Mouse (Mus musculus) midbrain, postnatal 0 days (tissue): ENCODE measurements around the gene Khnyn. TPM values are rescaled to one million over a fixed set of nuclear protein-coding genes. Genes with fewer than 3 reads are reported as not detected.
A peak's percentile ranks its signal among the peaks of the same experiment; 100 is the strongest.

Source experiments
- ATAC-seq: fragments of 200-750 bp; cut with Nextera tagmentation; 2 replicates; pipeline ENCODE4 v1.8.0; 2017; ENCODE audit warnings: moderate number of reproducible peaks, mild to moderate bottlenecking, moderate TSS enrichment, moderate library complexity; ENCODE audit not compliant: low FRiP score
- DNase-seq: peaks from one replicate; pipeline ENCODE4 v3.0.0-alpha.2; 2015; ENCODE audit warnings: low spot score
- H3K27ac ChIP-seq: fragments of 300-500 bp; sonication (generic); 2 replicates; pipeline ENCODE4 v1.5.1; 2014; ENCODE audit warnings: low read depth, mild to moderate bottlenecking, low read length, mixed read lengths
- H3K27me3 ChIP-seq: fragments of 300-500 bp; sonication (generic); 2 replicates; pipeline ENCODE4 v1.6.1; 2014; ENCODE audit warnings: low read length, control low read depth, mixed read lengths; ENCODE audit not compliant: insufficient read depth
- H3K36me3 ChIP-seq: fragments of 300-500 bp; sonication (generic); 2 replicates; pipeline ENCODE4 v1.6.1; 2014; ENCODE audit warnings: low read length, control low read depth, mixed read lengths; ENCODE audit not compliant: insufficient read depth
- H3K4me1 ChIP-seq: fragments of 300-500 bp; sonication (generic); 2 replicates; pipeline ENCODE4 v1.6.1; 2014; ENCODE audit warnings: mild to moderate bottlenecking, control low read depth, antibody characterized with exemption, low read length, mixed read lengths; ENCODE audit not compliant: insufficient read depth
- H3K4me2 ChIP-seq: fragments of 300-500 bp; sonication (generic); 2 replicates; pipeline ENCODE4 v1.6.1; 2014; ENCODE audit warnings: low read depth, mild to moderate bottlenecking, low read length, mixed read lengths; ENCODE audit not compliant: poor library complexity, severe bottlenecking
- H3K4me3 ChIP-seq: fragments of 300-500 bp; sonication (generic); 2 replicates; pipeline ENCODE4 v1.5.1; 2014; ENCODE audit warnings: low read depth, mild to moderate bottlenecking, low read length, moderate library complexity
- H3K9ac ChIP-seq: fragments of 300-500 bp; sonication (generic); replicated peaks from 2 replicates; pipeline ENCODE4 v1.6.1; 2014; ENCODE audit warnings: mild to moderate bottlenecking, low read length, moderate library complexity, mixed read lengths; ENCODE audit not compliant: poor library complexity, severe bottlenecking
- H3K9me3 ChIP-seq: fragments of 300-500 bp; sonication (generic); 2 replicates; pipeline ENCODE4 v1.6.1; 2016; ENCODE audit warnings: low read length, control low read depth
- CTCF ChIP-seq: IDR thresholded peaks from 2 replicates; pipeline ENCODE4 v1.5.1; 2016; ENCODE audit warnings: antibody characterized with exemption, mild to moderate bottlenecking
- WGBS: fragments of 180-500 bp; shearing (Covaris S2); extraction: QIAGEN DNeasy Blood & Tissue Kit; methylation state at CpG from one replicate; pipeline ENCODE4 v1.1.7; 2014; 5-methylcytosine and 5-hydroxymethylcytosine counted together
- polyA plus RNA-seq: library from polyadenylated mRNA; unstranded; fragments of >200 nt; fragmentation: Nextera tagmentation; extraction: Ambion mirVana; gene quantifications from 2 replicates; pipeline ENCODE4 v1.2.1, GENCODE M21; 2015
- total RNA-seq: library from RNA; depleted of rRNA; stranded (reverse); fragments of >200 nt; gene quantifications from 2 replicates; pipeline ENCODE4 v1.2.3, GENCODE M21; 2014

Khnyn gene
- total and polyA plus RNA-seq, 2 experiments from 2014 or later = 6.3 to 14.2 TPM

DNA sequence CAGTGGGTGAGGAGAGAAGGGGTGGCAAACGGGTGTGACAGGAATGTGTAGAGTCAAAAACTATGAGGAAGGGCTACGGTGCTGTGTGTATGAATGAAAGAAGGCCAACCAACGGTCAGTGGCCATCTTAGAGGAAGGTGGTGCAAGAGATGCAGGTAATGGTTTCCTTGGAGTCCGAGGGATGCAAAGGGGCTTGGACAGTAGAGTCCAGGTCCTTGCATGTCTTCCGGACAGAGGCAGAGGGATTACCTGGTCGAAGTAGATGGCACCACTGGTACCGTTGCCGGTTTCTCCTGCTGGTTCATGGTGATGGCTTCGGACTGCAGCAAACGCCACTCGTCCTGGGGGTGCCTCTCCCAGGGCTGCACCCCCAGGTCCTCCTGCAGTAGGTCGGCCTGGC is 1.1 kb upstream of the Khnyn start:
- no peaks in the 10 kb centered on the region for H3K27me3 ChIP-seq
- peaks cover 4% of the 10 kb centered on the region for H3K4me1 ChIP-seq
- H3K27ac ChIP-seq = no peak overlapping the region
- H3K4me3 ChIP-seq = no peak overlapping the region
- no peak overlapping the region for H3K4me2 ChIP-seq
- 95% methylated on average over 12 of the region's 12 CpGs for WGBS
- H3K9me3 ChIP-seq = no peaks in the 10 kb centered on the region
- no peak for TF ChIP-seq CTCF
- H3K36me3 ChIP-seq = peaks cover 16% of the 10 kb centered on the region
- no peak for DNase-seq
- no peak overlapping the region for H3K9ac ChIP-seq
- ATAC-seq = no peak

DNA sequence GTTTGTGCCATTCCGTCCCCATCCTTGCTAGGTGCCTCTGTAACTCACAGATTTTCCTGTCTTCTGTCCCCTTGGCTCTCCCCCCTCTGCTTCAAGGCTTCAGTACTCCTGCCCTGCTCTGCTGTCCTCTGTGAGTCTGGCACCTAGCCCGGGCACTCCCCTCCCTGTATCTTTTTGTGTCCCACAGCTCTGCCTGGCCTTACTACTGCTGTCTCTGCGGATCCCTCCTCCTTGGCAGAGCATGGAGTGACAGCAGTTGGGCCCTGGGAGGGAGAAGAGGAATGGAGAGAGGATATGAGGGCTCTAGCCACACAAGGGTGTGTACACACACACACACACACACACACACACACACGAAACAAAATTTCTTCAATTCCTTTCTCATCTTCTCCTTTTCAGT is 581 bp upstream of the Khnyn start, which contains the start of gene Cbln3:
Cbln3 (minus strand) TSS at position 227 of the 400 bp plus-strand sequence.
- no peaks in the 10 kb centered on the region for H3K27me3 ChIP-seq
- TF ChIP-seq CTCF = no peak
- DNase-seq = peak; percentile 76
- peak within 1 kb of the TSS; percentile 86 for H3K4me3 ChIP-seq
- WGBS = 31% methylated on average over 4 of the region's 4 CpGs
- peak within 1 kb of the TSS; percentile 86 for H3K4me2 ChIP-seq
- peaks cover 16% of the 10 kb centered on the region for H3K36me3 ChIP-seq
- H3K9ac ChIP-seq = peak within 1 kb of the TSS; percentile 80
- H3K27ac ChIP-seq = peak within 1 kb of the TSS; percentile 60
- H3K4me1 ChIP-seq = peaks cover 4% of the 10 kb centered on the region
- peak; percentile 28 for ATAC-seq
- no peaks in the 10 kb centered on the region for H3K9me3 ChIP-seq

DNA sequence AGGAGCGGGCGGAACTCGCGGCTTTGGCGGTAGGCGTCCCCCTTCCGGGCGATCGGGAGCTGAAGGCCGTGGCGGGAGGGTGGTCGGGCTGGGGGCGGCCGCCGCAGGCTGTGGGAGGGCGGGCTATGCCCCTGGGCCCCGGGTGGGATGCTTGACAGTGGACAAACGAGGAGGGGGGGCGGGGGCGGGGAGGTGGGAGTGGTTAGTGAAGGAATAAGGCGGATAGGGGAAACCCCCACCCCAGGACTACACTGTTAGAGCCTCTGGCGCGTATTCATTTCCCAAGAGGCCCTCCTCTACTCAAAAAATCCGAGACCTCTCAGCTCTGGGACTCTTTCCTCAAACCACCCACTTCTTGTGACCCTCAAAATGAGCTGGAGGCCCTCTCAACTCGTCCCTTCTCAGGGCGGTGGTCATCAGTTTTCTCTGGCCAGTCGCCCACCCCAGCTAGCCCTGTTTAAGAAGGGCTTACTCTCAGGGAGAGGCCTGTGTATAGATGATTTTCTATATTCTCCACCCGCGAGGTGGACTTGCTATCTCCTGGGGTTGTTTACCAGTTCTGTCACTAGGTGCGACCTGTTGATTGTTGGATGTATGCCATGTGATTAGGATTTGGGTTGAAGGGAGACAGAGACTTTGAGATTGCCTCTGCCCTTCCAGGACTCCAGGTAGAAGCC is 505 bp downstream of the Khnyn start:
- DNase-seq (peak; percentile 36), ATAC-seq (peak; percentile 44)
- no peaks in the 10 kb centered on the region for H3K27me3 ChIP-seq
- peak overlapping the region; percentile 86 for H3K4me3 ChIP-seq
- H3K9me3 ChIP-seq = no peaks in the 10 kb centered on the region
- peak overlapping the region; percentile 86 for H3K4me2 ChIP-seq
- WGBS = under 1% methylated on average over 13 of the region's 30 CpGs
- peaks cover 4% of the 10 kb centered on the region for H3K4me1 ChIP-seq
- TF ChIP-seq CTCF = no peak
- H3K27ac ChIP-seq = peak overlapping the region; percentile 60
- peak overlapping the region; percentile 80 for H3K9ac ChIP-seq
- peaks cover 16% of the 10 kb centered on the region for H3K36me3 ChIP-seq

DNA sequence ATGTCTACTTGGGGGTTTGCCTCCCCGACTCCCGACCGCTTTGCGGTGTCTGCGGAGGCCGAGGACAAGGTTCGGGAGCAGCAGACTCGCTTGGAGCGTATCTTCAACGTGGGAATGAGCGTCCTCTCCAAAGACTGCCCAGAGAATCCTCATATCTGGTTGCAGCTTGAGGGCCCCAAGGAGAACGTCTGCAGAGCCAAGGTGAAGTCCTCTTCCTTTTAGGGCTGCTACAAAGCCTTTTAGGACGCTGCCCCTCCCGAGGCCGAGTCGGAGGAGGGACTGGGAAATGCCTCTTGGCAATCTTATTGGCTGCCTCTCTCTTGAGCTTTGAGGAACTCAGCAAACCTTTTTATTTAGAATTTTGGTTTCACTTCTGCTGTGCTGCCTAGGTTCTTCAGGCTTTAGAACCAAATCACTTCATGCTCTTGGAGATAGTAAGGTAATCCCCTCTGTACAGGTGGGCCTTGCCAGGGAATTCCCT is 1.1 kb downstream of the Khnyn start:
- Histone ChIP-seq H3K4me2 (peak overlapping the region; percentile 86), H3K4me3 (peak overlapping the region; percentile 86), H3K27ac (no peak overlapping the region), H3K4me1 (peaks cover 4% of the 10 kb centered on the region), H3K9me3 (no peaks in the 10 kb centered on the region), H3K27me3 (no peaks in the 10 kb centered on the region), H3K9ac (peak overlapping the region; percentile 80), H3K36me3 (peaks cover 16% of the 10 kb centered on the region)
- TF ChIP-seq CTCF = no peak
- no peak for ATAC-seq
- peak; percentile 34 for DNase-seq
- 12% methylated on average over 16 of the region's 16 CpGs for WGBS

DNA sequence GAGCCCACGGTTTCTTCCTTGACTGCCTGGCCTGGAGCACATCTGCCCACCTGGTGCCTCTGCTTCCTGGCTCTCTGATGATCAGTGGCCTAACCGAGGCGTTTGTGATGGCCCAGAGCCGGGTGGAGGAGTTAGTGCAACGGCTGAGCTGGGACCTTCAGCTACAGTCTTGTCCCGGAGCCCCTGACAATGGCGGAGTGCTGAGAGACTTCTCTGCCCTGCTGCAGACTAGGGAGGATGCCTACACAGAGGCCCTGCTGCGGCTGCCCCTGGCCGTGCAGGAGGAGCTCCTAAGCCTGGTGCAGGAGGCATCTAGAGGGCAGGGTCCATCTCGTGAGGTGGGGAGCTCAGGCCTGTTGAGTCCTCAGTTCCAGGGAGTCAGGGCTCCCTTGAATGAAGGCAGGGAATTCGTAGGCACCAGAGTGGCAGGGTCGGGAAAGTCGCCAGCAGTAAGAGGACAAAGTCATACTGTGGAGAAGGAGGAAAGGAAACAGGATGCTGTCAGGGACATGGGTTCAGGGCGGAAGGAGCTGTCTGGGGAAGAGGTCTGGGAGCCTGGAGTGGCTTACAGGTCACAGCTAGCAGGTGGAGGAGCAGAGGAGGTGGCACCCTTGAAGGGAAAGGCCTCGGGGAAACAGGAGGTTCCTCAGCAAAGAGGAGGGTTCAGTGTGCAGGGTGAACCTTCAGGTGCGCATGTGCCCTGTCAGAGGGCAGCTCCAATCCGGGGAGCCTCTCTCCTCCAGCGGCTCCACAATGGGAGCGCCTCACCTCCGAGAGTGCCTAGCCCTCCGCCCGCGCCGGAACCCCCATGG is 2.0 kb downstream of the Khnyn start:
- Histone ChIP-seq H3K36me3 (peaks cover 21% of the 10 kb centered on the region), H3K4me1 (peaks cover 4% of the 10 kb centered on the region), H3K4me2 (peak overlapping the region; percentile 86; the same call in 1 of the 2 replicates), H3K9ac (no peak overlapping the region), H3K9me3 (no peaks in the 10 kb centered on the region), H3K27me3 (no peaks in the 10 kb centered on the region), H3K27ac (no peak overlapping the region), H3K4me3 (no peak overlapping the region)
- ATAC-seq (no peak), DNase-seq (no peak)
- no peak for TF ChIP-seq CTCF
- 85% methylated on average over 24 of the region's 24 CpGs for WGBS

DNA sequence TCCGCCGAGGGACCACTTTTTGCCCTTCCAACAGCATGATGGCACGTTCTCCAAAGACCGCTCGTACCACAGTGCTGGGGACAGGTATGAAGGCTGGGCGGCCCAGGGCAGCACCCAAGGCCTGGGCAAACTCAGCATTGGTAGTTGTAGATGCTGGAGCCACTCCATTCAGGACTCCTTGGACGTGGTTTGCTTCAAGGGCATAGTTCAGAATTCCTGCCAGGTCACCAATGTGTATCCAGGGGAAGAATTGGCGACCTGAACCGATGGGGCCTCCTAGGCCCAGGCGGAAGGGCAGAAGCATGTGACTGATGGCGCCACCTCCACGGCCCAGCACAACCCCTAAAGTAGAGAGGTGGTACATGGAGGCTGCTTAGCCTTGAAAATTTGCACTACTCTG is 12.9 kb downstream of the Khnyn start:
- Histone ChIP-seq H3K4me1 (peaks cover 4% of the 10 kb centered on the region; the same call in 1 of the 2 replicates), H3K36me3 (peaks cover 47% of the 10 kb centered on the region), H3K9me3 (no peaks in the 10 kb centered on the region), H3K4me2 (no peak overlapping the region), H3K9ac (no peak overlapping the region), H3K4me3 (no peak overlapping the region), H3K27ac (no peak overlapping the region), H3K27me3 (no peaks in the 10 kb centered on the region)
- no peak for TF ChIP-seq CTCF
- ATAC-seq (no peak), DNase-seq (no peak)
- 90% methylated on average over 12 of the region's 12 CpGs for WGBS
